Mouse (Mus musculus) MEL (cell line): ENCODE measurements around the gene Ptgir.

ENCODE experiments used
- CHD2 ChIP-seq: IDR thresholded peaks from 2 replicates; pipeline ENCODE4 v1.6.1; 2011; ENCODE audit warnings: low read length, improper control_type of control experiment
- CTCF ChIP-seq, 3 experiments: IDR thresholded peaks in 2 of 3; conservative IDR thresholded peaks in 1 of 3; 2 replicates each; pipeline ENCODE4 v1.5.1; 2011 to 2012; ENCODE audit warnings: low read length in 3 of 3, low read depth in 2 of 3, mild to moderate bottlenecking in 2 of 3, improper control_type of control experiment in 1 of 3, inconsistent platforms in 1 of 3, mixed read lengths in 1 of 3, moderate library complexity in 1 of 3; ENCODE audit not compliant: control insufficient read depth in 1 of 3, insufficient read depth in 1 of 3, poor library complexity in 1 of 3, severe bottlenecking in 1 of 3
- EP300 ChIP-seq, 2 experiments: IDR thresholded peaks; 2 replicates each; pipeline ENCODE4 v1.6.1; 2011; ENCODE audit warnings: improper control_type of control experiment in 2 of 2, low read length in 2 of 2, low read depth in 1 of 2, mild to moderate bottlenecking in 1 of 2
- MAX ChIP-seq: IDR thresholded peaks from 2 replicates; pipeline ENCODE4 v1.6.1; 2011; ENCODE audit warnings: low read length, improper control_type of control experiment
- RCOR1 ChIP-seq: IDR thresholded peaks from 2 replicates; pipeline ENCODE4 v1.6.1; 2012; ENCODE audit warnings: low read depth, mild to moderate bottlenecking, inconsistent platforms, low read length, improper control_type of control experiment
- SMC3 ChIP-seq: IDR thresholded peaks from 2 replicates; pipeline ENCODE4 v1.6.1; 2011; ENCODE audit warnings: low read depth, low read length, improper control_type of control experiment
- TCF12 ChIP-seq: IDR thresholded peaks from 2 replicates; pipeline ENCODE4 v1.6.1; 2014; ENCODE audit warnings: low read depth, mild to moderate bottlenecking, inconsistent platforms, low read length, improper control_type of control experiment, moderate library complexity
- ZKSCAN1 ChIP-seq: IDR thresholded peaks from 2 replicates; pipeline ENCODE4 v1.6.1; 2012; ENCODE audit warnings: low read depth, mild to moderate bottlenecking, inconsistent platforms, low read length, improper control_type of control experiment, moderate library complexity

GRCm38 (mm10) chr7:16905491-16906021 lies 734 bp upstream of the Ptgir start:
- TF ChIP-seq TCF12: peak; percentile 38; the same call in 1 of the 2 replicates
- 0 out of 2 replicates have a peak, but pooled peaks have one; percentile 8 for TF ChIP-seq RCOR1
- no peak for TF ChIP-seq MAX
- TF ChIP-seq CHD2: no peak
- 0 out of 4 replicates have a peak, but pooled peaks of 1 of the 2 experiments have one; percentile 36 for TF ChIP-seq EP300 (IDR thresholded peaks at IDR 0.05; ENCODE audit: low read depth in 1 of 2, low read length in 2 of 2)
- TF ChIP-seq ZKSCAN1: no peak
- TF ChIP-seq SMC3: no peak
- TF ChIP-seq CTCF (IDR thresholded peaks at IDR 0.05 in 2 of 3, conservative IDR thresholded peaks at IDR 0.05 in 1 of 3; ENCODE audit: control insufficient read depth in 1 of 3, insufficient read depth in 1 of 3, low read depth in 2 of 3, low read length in 3 of 3, poor library complexity in 1 of 3, severe bottlenecking in 1 of 3): no peak
